Mouse (Mus musculus) hindbrain, postnatal 0 days (tissue): ENCODE measurements around the gene H2afy. TPM values are rescaled to one million over a fixed set of nuclear protein-coding genes. Genes with fewer than 3 reads are reported as not detected.

Experiments used
- ATAC-seq: fragments of 200-750 bp; cut with Nextera tagmentation; 2 replicates; pipeline ENCODE4 v1.8.0; 2017; ENCODE audit warnings: mild to moderate bottlenecking, moderate TSS enrichment, moderate library complexity
- DNase-seq: peaks from one replicate; pipeline ENCODE4 v3.0.0-alpha.2; 2015; ENCODE audit warnings: low spot score
- H3K27ac ChIP-seq: fragments of 300-500 bp; sonication (generic); 2 replicates; pipeline ENCODE4 v1.5.1; 2014; ENCODE audit warnings: mild to moderate bottlenecking
- H3K27me3 ChIP-seq: fragments of 300-500 bp; sonication (generic); 2 replicates; pipeline ENCODE4 v1.6.1; 2014; ENCODE audit warnings: low read length, mixed read lengths; ENCODE audit not compliant: insufficient read depth
- H3K36me3 ChIP-seq: fragments of 300-500 bp; sonication (generic); 2 replicates; pipeline ENCODE4 v1.6.1; 2014; ENCODE audit warnings: low read length, mixed read lengths; ENCODE audit not compliant: insufficient read depth
- H3K4me1 ChIP-seq: fragments of 300-500 bp; sonication (generic); 2 replicates; pipeline ENCODE4 v1.6.1; 2014; ENCODE audit warnings: antibody characterized with exemption, low read length, mixed read lengths; ENCODE audit not compliant: insufficient read depth
- H3K4me2 ChIP-seq: fragments of 300-500 bp; sonication (generic); 2 replicates; pipeline ENCODE4 v1.6.1; 2014; ENCODE audit warnings: low read depth, mild to moderate bottlenecking, low read length, moderate library complexity, mixed read lengths
- H3K4me3 ChIP-seq: fragments of 300-500 bp; sonication (generic); 2 replicates; pipeline ENCODE4 v1.5.1; 2014; ENCODE audit warnings: low read length
- H3K9ac ChIP-seq: fragments of 300-500 bp; sonication (generic); replicated peaks from 2 replicates; pipeline ENCODE4 v1.6.1; 2014; ENCODE audit warnings: mild to moderate bottlenecking, low read length, moderate library complexity, mixed read lengths
- H3K9me3 ChIP-seq: fragments of 300-500 bp; sonication (generic); 2 replicates; pipeline ENCODE4 v1.6.1; 2016; ENCODE audit warnings: low read length, mixed read lengths
- CTCF ChIP-seq: IDR thresholded peaks from 2 replicates; pipeline ENCODE4 v1.5.1; 2016; ENCODE audit warnings: antibody characterized with exemption, control low read depth, low read depth
- WGBS: fragments of 180-500 bp; shearing (Covaris S2); extraction: QIAGEN DNeasy Blood & Tissue Kit; methylation state at CpG from one replicate; pipeline ENCODE4 v1.1.7; 2014; 5-methylcytosine and 5-hydroxymethylcytosine counted together
- polyA plus RNA-seq: library from polyadenylated mRNA; unstranded; fragments of >200 nt; fragmentation: Nextera tagmentation; extraction: Ambion mirVana; gene quantifications from 2 replicates; pipeline ENCODE4 v1.2.1, GENCODE M21; 2015
- total RNA-seq: library from RNA; depleted of rRNA; stranded (reverse); fragments of >200 nt; gene quantifications from 2 replicates; pipeline ENCODE4 v1.2.3, GENCODE M21; 2014; rRNA removed

H2afy gene
- total and polyA plus RNA-seq, 2 experiments from 2014 or later = 175 to 181 TPM

GRCm38 (mm10) chr13:56025027-56025410 is 111.1 kb downstream of the H2afy start:
- WGBS = 72% methylated on average over 14 of the region's 14 CpGs
- Histone ChIP-seq H3K4me2 (no peak overlapping the region), H3K4me1 (no peaks in the 10 kb centered on the region), H3K9me3 (no peaks in the 10 kb centered on the region), H3K27me3 (no peaks in the 10 kb centered on the region), H3K36me3 (no peaks in the 10 kb centered on the region), H3K27ac (no peak overlapping the region), H3K9ac (no peak overlapping the region), H3K4me3 (no peak overlapping the region)
- DNase-seq = no peak
- TF ChIP-seq CTCF = no peak
- ATAC-seq = no peak

DNA sequence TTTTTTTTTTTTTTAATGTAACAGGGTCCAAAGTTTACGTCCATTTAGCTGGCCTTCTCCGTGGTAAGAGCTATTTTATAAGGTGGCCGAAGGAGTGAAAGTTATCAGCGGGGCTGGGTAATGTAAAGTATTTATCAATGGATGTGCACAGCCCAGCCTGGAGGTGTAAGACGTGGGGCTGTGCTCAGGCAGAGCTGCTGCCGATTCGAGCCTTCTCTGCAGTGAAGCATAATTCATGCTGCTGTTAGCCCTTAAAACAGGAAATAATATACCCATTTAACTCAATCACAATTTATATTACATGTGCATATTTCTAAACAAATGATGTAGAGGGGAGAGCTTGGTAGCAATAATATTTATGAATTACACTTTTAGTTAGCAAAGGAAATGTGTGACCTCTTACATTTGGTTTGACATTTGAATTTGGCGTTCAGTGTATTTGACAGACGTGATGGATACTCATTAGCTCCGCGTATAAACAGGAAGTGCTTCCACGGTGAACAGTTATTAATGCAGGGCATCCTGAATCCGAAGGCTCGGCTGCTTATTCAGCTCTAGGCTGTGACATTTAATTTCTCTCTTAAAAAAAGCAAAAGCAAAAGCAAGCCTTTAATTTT is 111.6 kb downstream of the H2afy start:
- Histone ChIP-seq H3K9me3 (no peaks in the 10 kb centered on the region), H3K9ac (no peak overlapping the region), H3K4me2 (no peak overlapping the region), H3K4me3 (no peak overlapping the region), H3K27ac (no peak overlapping the region), H3K27me3 (no peaks in the 10 kb centered on the region), H3K36me3 (no peaks in the 10 kb centered on the region), H3K4me1 (no peaks in the 10 kb centered on the region)
- ATAC-seq (no peak), DNase-seq (no peak)
- WGBS = 61% methylated on average over 14 of the region's 14 CpGs
- no peak for TF ChIP-seq CTCF

Other genes starting within 250 kb of the H2afy start
- gene Tifab, start 42.5 kb upstream of the H2afy start, total RNA-seq = 0.31 TPM in 1 of 2 replicates, not detected in the other
- 0.54 and 0.75 TPM in 2 replicates for gene Tifab, start 42.5 kb upstream of the H2afy start, polyA plus RNA-seq
- gene Neurog1, start 115.8 kb upstream of the H2afy start, total RNA-seq = 0.14 and 0.42 TPM in 2 replicates
- 0.10 and 0.30 TPM in 2 replicates for gene Neurog1, start 115.8 kb upstream of the H2afy start, polyA plus RNA-seq
- 17.5 and 20.2 TPM in 2 replicates for gene Cxcl14, start 160.2 kb upstream of the H2afy start, total RNA-seq
- gene Cxcl14, start 160.2 kb upstream of the H2afy start, polyA plus RNA-seq = 19.2 and 19.9 TPM in 2 replicates